Mouse (Mus musculus): Measurements from ENCODE around the gene Hist3h2ba.

Gene Hist3h2ba

DNA sequence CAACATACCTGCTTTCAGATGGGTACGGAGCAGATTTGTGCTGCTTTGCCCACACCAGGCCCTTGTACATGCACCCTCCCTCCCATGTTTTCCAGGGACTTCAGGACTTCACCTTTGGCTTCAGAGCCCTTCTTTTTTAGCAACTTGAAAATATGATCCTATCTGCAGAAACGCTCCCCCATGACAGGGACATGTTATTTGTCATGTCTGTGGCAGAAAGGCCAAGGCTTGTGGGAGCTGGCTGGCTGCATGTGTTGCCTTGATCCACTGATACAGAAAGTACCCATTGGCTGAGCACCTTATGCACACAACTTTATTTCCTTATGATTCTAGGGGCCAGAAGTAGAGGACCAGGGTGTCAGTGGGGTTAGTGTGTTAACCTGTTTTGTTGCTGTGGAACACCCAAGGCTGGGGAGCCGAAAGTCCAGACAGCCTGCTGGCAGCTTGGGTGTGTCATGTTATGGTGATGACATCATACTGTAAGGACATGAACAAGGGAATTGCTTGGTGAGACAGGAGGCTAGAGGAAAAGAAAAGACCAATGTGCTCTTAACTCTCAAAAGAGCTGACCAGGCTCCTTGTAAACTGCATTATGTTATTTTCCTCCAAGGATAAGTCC lies 36.7 kb downstream of the Hist3h2ba start:
- DNase-seq (ENCODE audit: low read depth, low spot score) = no peak

DNA sequence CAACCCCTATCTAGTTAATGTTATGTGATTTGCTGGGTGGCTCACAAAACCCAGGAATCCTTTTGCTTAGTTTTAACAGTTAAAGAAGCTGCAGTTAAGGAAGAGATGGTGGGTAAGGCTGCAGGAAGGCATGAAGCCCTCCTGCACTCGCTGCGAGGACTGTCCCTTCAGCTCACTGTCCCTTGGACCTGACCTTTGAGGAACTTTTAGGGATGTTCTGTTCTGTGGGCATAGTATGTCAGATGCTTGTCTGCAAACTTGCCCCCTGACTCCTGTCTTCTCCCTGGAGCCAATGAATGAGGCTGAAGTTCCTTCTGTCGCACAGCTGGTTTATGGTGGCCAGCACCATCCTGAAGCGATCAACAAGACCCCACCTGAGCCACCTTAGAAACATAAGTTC lies 40.4 kb downstream of the Hist3h2ba start:
- no peak for DNase-seq (ENCODE audit: low read depth, low spot score)

DNA sequence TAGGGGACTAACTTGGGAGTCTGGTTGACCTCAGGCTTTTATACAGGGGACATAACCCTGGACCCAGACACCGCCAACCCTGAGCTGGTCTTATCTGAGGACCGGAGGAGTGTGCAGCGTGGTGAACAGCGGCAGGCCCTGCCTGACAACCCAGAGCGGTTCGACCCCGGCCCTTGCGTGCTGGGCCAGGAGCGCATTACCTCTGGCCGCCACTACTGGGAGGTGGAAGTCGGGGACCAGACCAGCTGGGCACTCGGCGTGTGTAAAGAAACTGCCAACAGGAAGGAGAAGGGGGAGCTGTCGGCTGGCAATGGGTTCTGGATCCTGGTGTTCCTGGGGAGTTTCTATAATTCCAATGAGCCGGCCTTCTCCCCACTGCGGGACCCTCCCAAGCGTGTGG lies 41.4 kb downstream of the Hist3h2ba start:
- DNase-seq (ENCODE audit: low read depth, low spot score) = no peak

DNA sequence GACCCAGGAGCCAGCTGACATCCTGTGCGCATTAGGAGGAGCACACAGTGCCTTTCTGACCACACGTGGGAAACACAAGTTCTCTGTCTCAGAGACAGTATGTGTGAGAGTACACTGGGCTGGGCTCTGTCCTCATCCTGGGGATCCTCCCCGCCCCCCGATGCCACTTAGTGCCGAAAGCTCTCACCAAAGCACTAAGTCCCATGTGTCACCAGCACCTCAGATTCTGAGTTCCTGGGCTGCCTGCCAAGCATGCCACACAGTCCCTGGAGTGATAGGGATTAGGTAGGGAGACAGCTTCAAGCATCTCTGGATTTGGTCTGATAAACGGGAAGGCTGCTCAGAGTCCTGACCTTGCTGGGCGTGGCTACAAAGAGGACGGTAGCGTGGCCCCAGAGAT lies 42.1 kb downstream of the Hist3h2ba start:
- no peak for DNase-seq (ENCODE audit: low read depth, low spot score)

DNA sequence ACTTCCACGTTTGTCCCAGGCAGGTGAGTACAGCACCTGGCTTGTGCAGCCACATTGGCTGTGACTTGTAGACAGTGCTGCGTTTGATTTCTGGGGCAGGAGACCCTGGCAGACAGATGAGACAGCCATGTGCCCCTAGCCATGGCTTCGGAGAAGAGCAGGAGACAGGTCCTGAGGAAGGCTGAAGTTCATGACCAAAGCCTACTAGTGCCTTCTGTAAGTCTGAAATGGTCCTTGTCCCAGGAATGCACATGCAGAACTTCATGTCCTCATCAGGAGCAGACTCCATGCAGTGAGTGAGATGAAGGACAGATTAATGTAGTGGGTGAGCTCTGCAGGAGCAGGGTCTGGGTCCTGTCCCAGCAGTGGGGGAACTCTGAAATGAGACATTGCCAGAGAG lies 43.2 kb downstream of the Hist3h2ba start:
- DNase-seq (ENCODE audit: low read depth, low spot score) = no peak

DNA sequence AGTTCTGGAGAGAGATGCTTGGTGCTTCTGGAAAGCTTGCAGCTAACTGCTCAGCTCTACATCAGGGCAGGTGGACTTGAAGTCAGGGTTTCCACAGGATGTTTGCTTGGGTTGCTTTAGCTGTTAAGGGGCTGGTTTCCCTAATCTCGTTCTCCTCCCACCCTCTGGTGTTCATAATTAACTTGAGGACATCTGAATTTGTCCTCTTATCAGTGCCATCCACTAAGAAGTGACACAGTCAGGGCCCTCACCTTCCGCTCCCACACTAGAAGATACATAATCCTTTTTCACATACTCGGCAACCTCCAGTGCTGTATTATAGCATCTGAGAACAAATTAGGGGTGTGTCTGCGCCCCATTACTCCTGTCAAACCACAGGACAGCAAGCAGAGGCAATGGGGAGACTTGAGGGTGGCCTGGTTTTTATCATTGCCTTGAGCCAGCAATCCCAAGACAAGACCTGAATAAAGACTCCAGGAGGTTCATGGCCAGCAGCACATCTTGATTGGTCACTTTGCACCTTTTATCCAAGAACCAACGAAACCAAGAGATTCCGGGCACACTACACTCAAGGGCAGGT lies 44.5 kb downstream of the Hist3h2ba start:
- peak; percentile 41 for DNase-seq (ENCODE audit: low read depth, low spot score)

DNA sequence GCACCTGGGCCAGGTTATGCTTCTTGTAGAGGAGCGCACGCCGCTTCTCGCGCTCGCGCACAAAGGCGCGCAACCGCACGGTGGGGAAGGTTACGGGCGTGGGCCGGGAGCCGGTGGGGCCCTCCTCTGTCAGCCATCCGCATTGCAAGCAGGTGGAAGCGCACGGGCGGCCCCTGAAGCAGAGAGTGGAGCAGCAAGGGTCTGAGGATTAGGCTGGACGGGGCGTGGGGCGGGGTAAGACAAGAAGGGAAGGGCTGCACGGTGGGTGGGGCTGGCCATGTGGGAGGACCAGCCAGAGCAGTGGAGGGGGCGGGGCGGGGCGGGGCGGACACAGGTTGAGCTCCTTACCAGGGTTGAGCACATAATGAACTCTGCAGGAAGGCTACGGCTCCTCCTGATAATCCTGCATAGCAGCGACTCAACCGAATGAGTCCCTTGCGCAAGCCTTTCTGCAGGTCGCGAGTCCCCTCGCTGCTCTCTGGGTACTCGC lies 45.7 kb downstream of the Hist3h2ba start:
- DNase-seq (ENCODE audit: low read depth, low spot score) = no peak

DNA sequence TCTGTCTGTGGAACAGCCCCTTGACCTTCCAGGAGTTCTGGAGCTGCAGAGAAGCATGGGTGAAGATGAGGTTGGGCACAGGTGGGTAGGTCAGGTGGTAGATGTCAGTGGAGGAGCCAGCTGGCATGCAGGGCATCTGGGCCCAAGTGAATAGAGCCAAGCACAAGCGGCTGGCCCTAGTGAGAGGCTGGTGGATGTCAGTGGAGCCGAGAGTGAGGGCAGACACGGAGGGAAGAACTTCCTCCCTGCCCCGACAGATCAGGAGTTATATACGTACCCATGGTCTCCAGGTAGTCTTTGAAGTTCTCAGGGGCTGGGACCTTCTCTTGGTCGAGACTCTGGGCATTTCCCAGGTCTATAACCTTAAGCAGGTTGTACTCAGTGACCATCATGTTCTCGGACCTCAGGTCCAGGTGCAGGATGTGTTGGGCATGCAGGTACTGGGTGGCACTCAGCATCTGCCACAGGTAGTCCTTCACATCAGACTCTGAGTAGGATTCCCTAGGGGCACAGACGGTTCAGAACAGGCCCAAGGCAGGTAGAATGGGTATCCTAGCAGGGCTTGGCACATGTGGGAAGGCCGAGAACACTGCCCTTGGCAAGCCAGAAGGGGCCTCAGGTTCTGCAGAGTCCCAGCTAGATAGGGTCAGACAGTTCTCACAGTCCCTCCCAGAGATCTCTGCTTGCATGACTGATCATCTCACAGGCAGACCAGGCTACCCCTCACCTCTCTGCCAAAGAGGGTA lies 46.5 kb downstream of the Hist3h2ba start:
- no peak for DNase-seq (ENCODE audit: low read depth, low spot score)

DNA sequence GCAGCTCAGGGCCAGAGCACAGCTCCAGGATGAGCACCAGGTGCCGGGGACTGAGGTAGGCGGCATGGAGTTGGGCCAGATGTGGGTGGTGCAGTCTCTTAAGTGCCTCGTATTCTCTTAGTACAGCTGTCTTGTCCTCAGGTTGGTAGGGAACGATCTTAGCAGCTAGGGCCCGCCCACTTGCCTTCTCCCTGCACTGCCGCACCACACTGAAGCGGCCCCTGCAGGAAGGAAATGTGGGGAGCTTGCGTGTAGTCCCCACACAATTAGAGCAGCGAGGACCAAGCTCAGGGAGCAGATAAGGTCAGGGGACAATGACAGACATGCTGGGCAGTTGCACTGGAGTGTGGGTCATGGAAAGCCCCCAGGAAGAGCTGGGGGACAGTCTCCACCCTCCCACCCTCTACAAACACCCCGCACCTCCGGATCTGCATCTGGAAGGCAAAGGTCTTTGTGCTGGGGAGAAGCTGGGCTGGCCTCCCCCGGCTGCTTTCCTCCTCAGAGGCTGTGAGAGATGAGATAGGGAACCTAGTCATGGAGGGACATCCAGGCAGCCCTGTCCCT lies 47.2 kb downstream of the Hist3h2ba start:
- DNase-seq (ENCODE audit: low read depth, low spot score) = peak; percentile 20

DNA sequence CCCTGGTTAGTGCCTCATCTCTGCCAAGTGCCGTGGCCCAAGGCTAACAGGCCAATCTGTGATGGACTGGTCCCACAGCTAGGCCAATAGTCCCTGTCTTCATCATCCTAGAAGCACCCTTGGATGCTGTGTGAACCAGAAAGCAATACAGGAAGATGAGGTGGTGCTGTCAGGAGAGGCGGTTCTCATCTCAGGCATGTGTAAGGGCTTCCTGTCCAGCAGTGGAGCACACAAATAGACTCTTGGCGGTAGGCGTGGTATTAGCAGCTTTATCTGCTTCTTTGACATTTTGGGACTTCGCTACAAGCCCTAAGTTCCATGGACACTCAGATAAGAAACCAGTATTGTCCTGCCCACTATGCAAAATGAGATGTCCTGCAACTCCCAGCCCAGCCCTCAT lies 48.8 kb downstream of the Hist3h2ba start:
- DNase-seq (ENCODE audit: low read depth, low spot score) = no peak
